Mouse (Mus musculus) right cerebral cortex, postnatal 14 days (tissue): ENCODE data around the gene Kptn.
A peak's percentile ranks its signal among the peaks of the same experiment; 100 is the strongest.

Source experiments
- DNase-seq: peaks from one replicate; pipeline ENCODE4 v3.0.0; 2022

Kptn gene

GRCm38 (mm10) chr7:16119569-16120261 is at the start of gene Kptn:
TSS of gene Kptn (plus strand) at chr7:16119895.
- DNase-seq, result peak; percentile 90

- DNase-seq, result no peak
These were observed 48.8 kb upstream of the Kptn start for GRCm38 (mm10) chr7:16070846-16071245.

- no peak for DNase-seq
These were observed 47.8 kb upstream of the Kptn start for GRCm38 (mm10) chr7:16071906-16072305.

GRCm38 (mm10) chr7:16079947-16080346 is 39.7 kb upstream of the Kptn start:
- DNase-seq, result no peak

GRCm38 (mm10) chr7:16080581-16080980 is 39.1 kb upstream of the Kptn start:
- DNase-seq, result no peak

GRCm38 (mm10) chr7:16083361-16083760 is 36.3 kb upstream of the Kptn start:
- no peak for DNase-seq

GRCm38 (mm10) chr7:16087587-16087986 is 32.1 kb upstream of the Kptn start:
- DNase-seq, result no peak

GRCm38 (mm10) chr7:16094592-16094991 is 25.1 kb upstream of the Kptn start:
- DNase-seq, result no peak

GRCm38 (mm10) chr7:16098021-16099017 is 21.4 kb upstream of the Kptn start, which contains the start of gene Napa:
TSS of gene Napa (plus strand) at chr7:16098458.
- DNase-seq, result peak; percentile 98

- no peak for DNase-seq
These were observed 19.8 kb upstream of the Kptn start for GRCm38 (mm10) chr7:16099901-16100300.

DNA sequence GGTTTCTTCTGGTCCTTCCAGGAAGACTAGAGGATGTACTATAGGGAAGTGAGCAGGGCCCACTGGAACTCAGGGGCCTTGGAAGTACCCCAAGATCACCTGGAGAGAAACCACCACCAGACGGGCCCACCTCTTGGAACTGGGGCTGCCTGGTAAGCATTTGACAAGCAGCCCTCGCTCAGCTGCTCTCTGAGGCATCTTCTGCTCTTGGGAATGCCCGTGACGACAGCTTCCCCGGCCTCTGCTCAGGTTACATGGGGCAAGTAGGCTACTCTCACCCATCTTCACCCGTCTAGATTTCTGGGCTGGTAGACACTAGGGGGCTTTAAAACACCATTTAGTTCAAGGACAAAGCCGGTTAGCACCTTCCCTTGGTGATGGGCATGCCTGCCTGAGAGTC is 18.6 kb upstream of the Kptn start:
- no peak for DNase-seq

- DNase-seq, result no peak
These were observed 17.8 kb upstream of the Kptn start for GRCm38 (mm10) chr7:16101726-16102475.

DNA sequence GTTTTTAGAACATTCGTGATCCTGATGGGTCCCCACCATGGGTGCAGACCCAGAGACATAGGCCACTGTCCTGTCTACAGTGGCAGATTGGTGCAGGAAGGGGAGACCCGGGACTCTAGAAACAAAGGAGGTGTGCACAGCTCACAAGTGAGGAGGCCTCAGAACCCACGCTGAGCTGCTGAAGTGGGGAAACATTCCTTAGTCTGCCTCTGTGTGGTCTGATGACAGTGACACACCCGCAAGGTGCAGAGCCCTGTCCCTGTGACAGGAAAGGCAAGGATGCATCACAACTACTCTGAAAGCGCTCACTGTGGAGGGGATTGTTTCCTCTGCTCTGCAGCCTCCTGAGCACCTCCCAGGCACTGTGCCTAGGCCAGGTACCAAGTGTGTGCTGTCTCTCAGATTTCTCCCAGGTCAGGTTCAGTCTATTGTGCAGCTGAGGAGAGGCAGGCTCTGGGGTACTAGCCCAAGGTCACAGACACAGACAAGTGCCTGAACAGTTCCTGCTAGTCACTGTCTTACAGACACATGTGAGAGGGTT is 16.9 kb upstream of the Kptn start:
- no peak for DNase-seq

- DNase-seq, result peak; percentile 63
These were observed 15.9 kb upstream of the Kptn start for GRCm38 (mm10) chr7:16103760-16104159.

DNA sequence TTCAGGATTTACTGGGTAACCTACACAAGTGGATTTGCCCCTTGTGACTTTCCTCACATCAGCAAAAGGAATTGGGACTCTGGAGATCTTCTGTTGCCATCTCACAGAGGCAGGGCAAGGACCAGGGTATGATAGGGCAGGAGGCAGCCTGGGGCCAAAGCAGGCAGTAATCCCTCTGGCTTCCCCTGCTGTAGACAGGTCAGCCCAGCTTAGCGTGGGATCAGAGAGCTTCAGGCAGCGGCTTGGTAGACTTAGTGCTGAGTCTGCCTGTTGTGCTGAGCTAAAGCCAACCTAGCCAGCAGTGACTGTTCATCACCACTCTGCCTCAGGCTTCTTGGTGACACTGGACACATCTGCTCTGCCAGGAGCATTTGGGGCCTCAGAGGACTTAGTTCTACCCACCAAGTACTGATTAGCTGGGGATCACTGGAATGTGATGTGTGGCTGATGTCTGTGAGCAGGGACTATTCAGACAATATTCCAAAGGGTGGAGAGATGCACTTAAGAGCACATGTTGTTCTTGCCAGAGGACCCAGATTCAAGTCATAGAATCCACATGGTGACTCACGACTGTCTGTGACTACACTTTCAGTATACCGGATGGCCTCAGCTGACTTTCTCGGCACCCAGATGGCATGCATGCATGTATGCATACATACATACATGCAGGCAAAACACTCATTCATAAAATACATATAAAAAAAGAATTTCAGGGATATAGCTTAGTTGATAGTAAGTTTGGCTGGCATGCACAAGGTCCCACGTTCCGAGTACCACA is 14.9 kb upstream of the Kptn start:
- DNase-seq, result no peak

DNA sequence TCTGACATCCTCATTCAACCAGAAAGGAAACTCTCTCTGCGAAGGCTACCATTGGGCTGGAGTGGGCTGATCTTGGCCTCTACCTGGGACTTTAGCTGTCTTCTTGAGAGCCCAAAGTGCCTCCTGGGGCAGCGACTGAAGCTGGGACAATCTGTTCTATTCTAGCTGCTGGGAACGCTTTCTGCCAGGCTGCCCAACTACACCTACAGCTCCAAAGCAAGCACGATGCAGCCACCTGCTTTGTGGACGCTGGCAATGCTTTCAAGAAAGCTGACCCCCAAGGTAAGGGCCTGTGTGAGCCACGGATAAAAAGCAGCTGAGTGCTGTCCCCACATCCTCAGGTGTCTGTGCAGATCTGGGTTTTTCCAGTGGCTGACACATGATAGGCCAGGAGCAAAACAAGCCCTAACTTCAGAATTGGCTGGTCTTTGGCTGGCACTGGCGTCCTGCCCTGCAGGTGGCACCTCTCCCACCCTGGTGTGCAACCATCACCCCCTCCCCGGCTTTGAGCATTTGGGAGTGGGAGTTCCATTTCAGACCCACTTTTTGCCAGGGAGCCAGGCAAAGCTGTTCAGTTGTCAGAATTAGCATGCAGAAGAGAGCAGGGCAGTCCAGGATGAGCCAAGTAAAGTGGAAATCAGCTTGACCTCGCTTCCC is 10.7 kb upstream of the Kptn start:
- no peak for DNase-seq

- no peak for DNase-seq
These were observed 9.5 kb upstream of the Kptn start for GRCm38 (mm10) chr7:16110158-16110557.

GRCm38 (mm10) chr7:16111284-16112090 is 8.2 kb upstream of the Kptn start:
- DNase-seq, result no peak

DNA sequence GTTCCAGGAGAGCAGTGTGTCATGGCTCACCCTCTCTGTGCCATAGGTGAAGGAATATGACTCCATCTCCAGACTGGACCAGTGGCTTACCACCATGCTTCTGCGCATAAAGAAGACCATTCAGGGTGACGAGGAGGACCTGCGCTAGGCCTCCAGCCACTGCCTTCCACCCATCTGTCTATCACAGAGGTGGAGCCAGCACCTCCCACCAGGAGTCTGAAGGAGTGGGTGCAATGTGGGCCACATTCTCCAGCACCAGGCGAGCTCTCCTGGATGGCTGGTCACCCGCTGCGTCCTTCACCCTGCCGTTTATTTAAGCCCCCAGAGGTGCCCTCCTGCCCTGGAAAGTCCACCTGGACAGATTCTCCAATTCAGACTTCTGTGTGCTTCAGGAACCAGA is 3.3 kb upstream of the Kptn start:
- DNase-seq, result no peak

- DNase-seq, result no peak
These were observed 2.6 kb upstream of the Kptn start for GRCm38 (mm10) chr7:16117100-16117499.

- no peak for DNase-seq
These were observed 536 bp downstream of the Kptn start for GRCm38 (mm10) chr7:16120262-16120600.
